Mouse (Mus musculus) kidney, adult 11 months (tissue): ENCODE results near the gene Fam69b.

Experiments
- DNase-seq: peaks from one replicate; pipeline ENCODE4 v3.0.0; 2022

The Fam69b gene

DNA sequence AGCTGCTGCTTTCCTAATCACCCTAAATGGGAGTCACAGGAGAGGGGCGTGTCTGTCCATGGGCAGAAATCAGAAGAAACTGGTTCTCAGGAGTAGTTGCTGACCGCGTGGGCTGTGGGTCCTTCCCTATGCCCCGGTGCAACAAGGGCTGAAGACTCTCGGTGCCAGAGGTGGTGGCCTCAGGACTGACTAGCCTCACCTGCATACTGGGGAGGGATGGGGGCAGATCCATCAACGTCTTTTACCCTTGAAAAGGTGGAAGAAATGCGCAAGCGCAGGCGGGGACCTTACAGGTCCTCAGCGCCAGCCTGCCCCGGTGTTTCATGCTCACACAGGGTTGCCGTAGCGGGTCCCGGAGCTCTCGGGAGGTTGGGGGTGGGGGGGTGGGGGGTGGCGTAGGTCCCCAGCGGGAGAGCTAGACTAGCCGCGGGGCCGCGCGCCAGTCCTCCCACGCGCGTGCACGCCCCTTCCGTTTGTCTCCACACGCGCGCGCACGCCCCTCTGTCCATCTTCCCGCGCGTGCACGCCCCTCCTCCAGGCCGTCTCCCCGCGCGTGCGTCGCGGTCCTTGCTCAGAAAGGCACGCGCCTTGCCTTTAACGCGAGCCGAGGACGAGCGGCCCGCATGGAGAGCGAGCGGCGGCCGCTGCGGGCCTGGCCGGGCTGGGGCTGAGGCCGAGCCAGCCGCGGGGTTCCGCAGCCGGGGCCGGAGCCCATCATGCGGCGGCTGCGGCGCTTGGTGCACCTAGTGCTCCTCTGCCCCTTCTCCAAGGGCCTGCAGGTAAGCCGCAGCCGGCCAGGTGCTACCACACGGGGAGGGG, at the start of gene Fam69b:
TSS of gene Fam69b (plus strand) at position 537 of the 819 bp plus-strand sequence.
- peak; percentile 49 for DNase-seq

DNA sequence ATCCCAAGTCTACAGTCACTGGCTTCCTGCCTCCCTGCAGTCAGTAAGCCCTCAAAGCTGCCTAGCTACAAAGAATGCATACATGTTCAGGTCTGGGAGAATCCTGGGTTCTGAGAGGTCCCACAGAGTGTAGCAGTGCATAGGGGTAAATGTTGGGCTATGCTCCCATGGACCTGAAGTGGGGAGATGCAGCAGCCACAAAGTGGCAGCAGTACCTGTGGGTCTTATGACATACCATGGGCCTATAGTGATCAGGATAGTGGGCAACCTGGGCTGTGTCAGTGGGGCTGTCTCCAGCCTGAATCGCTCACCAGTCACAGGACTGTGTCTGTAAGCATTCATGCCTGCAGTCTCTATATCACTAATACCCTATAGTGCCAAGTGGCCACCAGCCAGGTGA, 48.5 kb upstream of the Fam69b start, which contains the start of gene Egfl7:
TSS of gene Egfl7 (plus strand) at position 301 of the 400 bp plus-strand sequence.
- no peak for DNase-seq

DNA sequence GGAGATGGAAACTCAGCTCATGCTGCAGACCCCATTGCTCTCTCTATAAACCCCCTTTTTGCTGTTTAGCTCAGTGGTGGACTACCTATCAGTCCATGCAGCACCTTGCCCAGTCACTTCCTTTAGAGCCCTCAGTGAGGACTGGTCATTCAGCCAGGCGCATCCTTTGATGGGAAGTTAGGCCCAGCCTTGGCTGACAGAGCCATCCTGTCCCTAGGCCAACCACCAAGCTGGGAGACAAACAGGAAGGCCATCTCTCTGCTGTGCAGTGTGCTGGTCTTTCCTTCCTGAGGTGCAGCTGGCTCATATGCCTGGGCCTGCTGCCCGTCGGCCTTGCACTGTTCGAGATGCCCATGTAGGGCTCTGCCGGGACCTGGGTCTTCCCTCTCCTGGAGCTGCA, 47.5 kb upstream of the Fam69b start:
- DNase-seq, result peak; percentile 55

DNA sequence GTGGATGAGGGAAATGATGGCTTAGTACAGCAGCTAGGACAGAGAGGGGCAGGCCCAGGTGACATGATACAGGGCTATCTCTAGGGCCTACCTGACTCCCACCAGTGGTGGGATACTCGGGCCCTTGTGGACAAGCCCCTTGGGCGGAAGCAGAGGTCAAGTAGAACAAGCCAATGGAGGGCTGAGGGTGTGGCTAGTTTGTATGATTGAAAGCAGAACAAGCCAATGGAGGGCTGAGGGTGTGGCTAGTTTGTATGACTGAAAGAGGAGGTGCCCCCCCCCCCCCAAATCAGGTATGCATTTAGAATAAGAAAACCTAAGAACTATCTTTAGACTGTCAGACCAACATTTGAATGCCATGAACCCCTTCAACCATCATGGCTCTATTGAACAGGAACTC, 46.1 kb upstream of the Fam69b start:
- no peak for DNase-seq

DNA sequence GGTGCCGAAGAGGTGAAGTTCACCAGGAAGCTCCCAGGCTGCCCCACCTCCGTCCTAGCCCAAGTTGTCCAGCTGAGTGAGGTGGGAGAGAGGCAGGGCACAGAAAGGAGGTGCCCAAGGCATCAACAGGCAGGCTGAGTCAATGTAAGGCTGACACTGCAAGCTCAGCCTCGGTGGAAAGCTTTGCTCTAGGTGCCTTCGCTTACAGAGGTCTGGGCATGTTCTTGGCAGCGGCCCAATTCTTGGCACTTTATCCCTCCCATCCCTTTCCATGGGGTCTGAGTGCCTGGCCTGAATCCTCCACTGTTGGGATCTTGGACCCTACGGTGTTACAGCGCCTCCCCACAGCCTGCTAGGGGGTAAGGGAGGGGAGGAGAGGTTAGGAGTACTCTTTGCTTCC, 45.5 kb upstream of the Fam69b start:
- DNase-seq, result no peak

DNA sequence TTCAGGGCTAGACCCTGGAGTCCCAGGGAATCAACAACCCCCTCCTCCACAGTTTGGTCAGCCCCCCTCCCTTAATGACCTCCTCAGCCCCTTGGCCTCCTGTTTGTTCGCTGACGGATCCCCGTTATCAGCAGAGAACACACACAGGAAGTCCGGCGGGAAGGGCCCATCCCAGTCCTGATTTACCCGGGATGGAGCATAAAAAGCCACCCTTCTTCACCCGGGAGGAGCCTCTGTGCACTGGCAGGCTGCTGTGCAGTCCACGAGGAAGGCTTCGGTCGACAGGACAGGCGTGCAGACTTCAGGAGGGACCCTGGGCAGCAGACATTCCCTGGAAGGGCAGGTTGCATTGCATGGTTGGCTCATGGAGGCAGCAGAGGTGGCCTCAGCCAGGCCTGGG, 44.6 kb upstream of the Fam69b start:
- DNase-seq, result peak; percentile 80

DNA sequence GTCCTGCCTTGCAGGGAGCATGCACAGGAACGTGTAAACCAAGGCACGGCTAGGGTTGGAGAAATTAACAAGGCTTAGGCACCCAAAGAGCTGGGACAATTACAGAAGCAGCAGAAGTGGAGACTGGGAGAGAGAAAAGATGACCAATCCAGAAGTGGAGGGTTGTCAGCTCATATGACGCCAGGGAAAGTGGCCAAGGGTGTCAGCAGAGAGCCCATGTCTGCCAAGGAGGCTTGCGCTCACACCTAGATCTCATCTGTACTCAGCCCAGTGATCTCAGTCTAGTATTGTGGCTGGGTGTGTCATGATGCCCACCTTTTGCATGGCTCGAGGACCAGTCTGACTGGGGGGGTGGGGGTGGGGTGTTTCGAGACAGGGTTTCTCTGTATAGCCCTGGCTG, 42.5 kb upstream of the Fam69b start:
- no peak for DNase-seq

DNA sequence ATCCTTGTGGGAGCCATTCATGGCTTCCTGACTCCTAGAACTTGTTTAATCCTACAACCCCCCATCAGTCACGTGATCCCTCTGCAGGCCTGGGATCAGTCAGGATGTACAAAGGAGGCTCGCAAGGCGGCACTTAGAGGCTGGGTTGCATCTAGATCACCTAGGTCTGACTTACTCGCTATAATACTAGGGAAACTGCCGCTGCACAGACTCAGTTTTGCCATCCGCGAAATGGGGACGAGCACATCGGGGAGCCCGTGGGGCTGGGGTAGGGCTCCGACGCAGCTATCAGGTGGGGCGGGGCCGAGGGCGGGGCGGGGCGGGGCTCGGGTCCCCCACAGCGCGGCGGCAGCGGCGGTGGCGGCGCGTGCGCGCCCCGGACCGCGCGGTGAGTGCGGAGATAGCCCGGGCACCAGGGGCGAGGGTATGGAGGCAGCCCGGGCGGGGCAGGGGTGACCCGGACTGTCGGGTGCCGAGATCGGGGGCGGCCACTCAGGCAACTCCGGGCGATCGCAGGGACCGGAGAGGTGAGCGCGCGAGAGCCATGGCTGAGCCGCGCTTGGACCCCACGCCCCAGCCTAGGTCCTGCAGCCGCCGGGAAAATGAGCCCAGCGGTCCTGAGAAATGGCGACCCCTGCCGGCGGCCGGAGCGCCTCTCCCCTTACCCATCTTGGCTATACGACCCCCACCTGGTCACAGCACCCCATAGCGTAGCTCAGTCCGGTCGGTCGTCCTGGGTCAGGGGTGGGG, 41.8 kb upstream of the Fam69b start, which contains the start of gene Gm20532:
TSS of gene Gm20532 (plus strand) at position 346 of the 750 bp plus-strand sequence.
- DNase-seq, result no peak

DNA sequence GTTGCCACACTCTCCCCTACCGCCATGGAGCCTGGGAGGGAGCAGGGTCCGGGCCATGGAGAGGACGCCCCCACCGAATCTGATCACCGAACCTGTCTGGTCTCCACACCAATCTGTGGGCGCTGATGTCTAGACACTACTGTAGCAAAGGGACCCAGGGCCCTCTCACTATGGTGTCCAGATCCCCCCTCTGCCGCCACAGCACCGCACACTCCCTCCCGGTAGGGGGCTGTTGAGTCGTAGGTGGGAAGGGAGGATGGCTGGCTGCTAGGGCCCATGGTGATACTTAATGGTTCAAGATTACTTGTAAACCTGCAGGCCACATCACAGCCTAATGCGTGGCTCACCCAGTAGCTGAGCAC, 41.2 kb upstream of the Fam69b start:
- no peak for DNase-seq

DNA sequence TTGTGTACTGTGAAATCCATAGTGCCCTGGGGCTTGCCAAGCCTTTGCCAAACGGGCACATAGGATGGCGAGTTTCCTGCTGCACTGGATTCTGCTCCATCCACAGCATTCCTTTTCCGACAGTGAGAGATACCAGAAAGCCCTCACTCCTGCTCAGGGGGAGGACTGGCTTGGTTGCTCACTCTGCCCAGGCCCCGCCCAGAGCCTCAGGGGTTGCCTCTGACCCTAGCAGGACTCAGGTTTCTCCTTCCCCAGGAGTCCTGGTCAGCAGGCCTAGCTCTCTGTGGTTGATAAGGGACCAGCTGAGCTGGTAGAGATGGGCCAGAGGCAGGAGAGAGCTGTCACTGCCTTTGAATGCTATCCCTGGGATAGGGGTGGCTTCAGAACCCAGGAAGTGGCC, 39.7 kb upstream of the Fam69b start:
- DNase-seq, result no peak

DNA sequence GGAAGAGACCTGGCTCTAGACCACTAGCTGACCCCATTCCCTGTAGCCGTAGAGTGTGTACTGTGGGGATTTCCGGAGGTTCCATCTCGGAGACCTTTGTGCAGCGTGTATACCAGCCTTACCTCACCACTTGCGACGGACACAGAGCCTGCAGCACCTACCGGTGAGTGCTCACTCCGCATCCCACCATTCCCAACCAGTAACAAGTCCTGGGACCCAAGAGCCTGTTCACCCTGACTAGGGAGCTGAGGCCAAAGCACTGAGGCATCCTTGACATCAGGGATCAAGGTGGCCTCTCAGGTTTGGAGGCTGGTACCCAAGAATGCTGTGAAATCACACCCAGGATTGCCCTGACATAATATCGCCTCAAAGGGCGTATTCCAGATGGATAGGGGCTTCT, 39.0 kb upstream of the Fam69b start:
- no peak for DNase-seq

DNA sequence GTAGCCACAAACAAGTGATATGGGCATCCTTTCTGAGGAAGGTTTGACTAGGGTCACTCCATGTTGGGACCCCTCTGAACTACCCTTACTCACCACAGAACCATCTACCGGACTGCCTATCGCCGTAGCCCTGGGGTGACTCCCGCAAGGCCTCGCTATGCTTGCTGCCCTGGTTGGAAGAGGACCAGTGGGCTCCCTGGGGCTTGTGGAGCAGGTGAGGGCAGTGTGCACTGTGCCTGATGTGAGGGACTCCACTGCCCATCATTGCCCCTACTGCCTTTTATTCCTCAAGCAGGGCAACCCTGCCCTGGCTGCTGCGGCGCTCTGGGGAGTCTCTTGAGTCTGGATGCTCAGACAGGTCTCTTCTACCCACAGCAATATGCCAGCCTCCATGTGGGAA, 38.0 kb upstream of the Fam69b start:
- DNase-seq, result no peak

DNA sequence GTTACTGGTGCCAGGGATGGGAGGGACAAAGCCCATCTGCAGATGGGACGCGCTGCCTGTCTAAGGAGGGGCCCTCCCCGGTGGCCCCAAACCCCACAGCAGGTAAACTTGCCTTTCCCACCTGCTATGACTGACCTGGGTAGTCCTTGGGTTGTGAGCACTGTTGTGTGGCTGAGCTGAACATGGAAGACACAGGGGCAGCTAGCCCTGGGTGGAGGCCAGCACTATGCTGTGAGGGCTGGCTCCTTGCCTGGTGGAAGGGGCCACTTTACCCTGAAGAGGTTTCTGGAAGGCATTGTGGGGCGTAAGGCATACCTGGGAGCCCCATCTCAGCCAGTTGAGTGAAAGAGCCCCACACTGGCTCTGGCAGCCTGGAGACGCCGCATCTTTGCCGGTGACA, 37.3 kb upstream of the Fam69b start:
- no peak for DNase-seq

DNA sequence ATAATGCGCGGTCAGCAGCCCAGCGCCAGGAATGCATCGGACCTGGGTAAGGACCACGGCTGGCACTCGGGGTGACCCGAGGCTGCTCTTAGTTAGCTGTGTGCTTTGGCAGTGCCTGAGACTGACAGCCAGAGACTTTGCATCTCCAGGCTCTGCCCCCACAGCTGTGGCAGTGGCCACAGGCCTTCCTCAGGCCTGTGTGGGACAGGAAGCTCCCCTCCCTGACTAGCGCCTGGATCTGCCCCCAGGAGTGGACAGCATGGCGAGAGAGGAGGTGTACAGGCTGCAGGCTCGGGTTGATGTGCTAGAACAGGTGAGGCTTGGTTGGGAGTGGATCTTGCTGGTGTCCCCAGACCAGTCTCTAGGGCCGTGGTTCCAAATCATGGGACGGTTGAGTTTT, 36.8 kb upstream of the Fam69b start:
- no peak for DNase-seq

DNA sequence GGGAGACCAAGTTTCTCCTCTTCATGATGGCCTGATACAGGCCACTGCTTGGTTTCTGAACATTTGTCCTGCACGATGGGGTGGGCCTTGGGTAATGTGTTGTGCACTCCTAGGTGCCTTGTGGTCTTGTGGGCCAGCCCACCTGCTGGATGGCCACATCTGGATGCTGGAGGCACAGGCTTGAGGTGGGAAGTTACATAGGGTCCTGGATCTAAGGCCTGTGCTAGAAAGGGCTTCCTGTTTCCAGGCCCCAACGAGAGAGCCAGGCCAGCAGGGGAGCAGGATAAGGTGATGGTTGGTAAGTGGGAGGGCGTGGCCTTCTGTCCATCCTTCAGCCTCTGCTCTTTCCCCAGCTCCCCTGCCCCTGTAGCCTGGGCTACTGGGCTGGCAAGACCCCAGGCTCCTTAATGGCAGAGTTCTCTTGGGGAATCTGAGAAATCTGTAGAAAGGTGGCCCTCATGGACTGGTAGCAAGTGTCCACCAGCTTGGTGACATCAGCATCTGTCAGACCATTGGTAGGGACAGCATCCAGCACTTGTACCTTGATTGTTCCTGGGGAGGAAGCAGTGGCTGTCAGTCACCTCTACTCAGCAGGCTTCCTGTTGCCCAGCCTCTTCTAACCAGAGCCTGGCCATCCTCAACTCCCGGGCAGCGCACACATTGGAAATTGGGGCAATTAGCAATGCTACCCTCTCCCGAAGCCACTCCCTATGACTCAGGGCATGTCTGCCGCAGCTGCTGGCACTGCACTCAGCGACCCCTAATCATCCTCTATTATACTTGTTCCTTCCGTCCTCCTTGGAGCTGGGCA, 34.8 kb upstream of the Fam69b start:
- no peak for DNase-seq

DNA sequence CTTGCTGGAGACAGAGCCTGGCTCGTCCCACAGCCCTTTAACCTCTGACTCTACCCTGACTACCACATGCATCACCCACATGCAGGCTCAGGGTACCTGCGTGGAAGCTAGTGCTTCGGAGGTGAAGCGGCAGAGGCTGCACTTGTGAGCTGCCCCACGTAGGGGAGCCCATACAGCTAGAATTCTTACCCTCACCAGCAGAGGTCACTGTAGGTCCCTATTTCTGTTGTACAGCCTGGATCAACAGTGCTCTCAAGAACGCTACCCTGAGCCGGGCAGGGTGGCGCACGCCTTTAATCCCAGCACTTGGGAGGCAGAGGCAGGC, 34.3 kb upstream of the Fam69b start:
- DNase-seq, result peak; percentile 79

DNA sequence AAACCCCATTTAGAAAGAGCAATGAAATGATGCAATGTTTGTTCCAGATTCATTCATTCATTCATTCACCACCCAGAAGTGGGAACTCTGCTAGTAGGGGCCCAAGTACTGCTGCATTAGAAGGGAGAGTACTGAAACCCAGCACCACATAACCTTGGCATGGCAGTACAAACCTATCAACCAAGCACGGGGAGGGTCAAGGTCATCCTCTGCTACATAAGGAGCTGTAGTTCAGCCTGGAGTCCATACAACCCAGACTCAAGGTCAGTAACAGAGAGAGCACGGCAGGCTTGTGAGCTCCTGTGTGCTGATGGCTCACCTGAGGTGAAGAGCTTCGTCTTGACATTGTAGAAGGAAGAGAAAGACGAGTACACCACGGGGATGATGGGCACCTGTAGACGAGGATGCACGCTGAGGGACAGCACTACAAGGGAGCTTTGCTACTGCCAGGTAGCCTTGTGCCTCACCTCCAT, 33.8 kb upstream of the Fam69b start:
- no peak for DNase-seq

DNA sequence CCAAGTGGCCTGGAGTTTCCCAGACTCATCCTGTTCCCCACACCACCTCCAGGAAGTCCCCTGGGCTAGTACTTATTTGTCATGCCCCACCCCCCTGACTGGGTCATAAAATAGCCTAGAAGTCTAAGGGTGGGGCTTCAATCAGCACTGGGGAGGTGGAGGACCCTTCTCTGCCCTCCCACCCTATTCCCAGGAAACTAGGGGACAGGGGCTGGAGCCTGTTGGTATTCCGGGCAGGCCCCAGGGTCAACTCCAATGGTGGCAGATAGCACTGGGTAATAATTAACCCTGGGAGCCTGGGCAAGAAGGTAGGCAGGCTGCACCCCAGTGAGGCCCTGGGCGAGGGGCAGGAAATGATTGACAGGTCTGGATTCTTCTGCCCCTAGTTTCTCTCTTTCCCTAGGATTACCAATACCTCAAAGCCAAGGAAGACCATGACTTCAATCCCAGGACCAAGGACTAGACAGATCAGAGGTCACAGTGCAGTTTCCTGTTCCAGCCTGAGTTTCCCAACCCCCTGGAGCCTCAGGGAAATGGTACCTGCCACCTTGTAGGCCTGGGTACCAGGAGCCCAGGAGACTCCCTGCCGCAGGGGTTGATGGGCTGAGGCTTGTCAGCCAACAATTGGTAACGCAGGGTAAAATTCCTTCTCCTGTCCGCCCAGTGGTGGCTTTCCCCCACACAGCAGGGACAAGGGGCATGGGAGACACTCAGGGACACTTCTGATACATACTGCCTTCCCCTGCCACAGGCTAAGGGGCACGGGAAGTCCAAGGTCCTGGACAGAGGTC, 33.1 kb upstream of the Fam69b start:
- peak; percentile 84 for DNase-seq

DNA sequence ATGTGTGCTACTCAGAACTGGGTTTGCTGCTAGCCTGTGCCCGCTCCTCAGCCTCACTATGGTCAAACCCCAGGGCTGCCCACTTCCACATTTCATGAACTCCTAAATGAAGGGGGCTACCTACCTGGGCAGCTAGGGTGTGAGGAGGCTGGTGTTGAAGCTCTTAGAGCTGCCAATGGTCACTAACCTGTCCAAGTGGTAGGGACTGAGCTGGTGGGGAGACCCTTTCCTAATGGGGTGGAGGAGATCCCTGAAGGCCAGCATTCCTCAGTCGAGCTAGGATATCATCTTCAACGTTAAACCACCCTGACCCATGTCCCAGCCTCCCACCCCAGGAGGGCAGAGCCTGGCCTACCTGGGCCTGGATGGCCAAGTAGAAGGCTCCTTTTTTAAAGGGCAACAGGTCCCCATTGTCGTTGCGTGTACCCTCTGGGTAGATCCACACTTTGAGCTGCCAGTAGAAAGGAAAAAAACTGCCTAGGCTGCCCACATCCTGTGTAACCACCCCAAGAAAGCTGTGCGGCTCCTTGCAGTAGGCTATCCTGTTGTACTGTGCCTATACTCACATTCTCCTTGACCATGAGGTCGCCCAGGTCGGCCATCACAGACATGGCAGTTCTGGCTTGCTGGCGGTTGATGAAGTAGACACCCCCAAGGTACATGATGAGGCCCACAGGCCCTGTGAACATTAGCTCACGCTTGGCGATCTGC, 32.4 kb upstream of the Fam69b start:
- no peak for DNase-seq

DNA sequence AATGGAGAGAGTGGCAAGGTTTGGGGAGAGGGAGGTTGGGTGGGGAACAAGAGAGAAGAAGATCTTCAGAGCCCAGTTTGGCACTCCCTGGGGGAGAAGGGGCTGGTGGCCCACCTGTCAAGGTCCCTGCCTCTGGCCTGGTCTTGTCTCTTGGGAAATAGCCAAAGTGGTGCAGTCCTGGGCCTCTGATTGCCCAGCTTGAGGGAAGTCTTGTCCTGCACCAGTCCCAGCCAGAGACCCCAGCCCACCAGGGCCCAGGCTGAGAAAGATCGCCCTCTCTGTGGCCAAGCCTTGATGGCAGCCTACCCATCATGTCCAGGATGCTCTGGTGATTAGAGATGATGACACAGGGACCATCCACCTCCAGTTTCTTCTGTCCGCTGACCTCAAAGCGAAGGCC, 31.4 kb upstream of the Fam69b start:
- no peak for DNase-seq

DNA sequence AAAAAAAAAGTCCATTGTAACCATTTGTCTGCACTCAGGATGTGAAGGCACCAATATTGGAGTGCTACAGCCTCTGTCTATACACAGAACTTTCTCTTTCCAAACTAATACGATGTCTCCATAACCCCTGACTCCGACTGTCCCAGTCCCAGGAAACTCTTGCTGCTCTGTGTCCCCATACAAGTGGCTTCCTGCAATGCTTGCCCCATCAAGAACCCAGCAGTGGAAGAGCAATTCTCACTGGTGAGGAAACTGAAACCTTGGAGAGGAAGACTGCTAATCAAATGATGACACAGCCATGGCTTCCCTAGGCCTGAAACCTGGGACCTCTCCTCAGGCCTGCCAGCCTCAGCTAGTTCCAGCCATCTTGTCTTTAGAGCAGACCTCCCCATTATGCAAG, 30.4 kb upstream of the Fam69b start:
- no peak for DNase-seq

DNA sequence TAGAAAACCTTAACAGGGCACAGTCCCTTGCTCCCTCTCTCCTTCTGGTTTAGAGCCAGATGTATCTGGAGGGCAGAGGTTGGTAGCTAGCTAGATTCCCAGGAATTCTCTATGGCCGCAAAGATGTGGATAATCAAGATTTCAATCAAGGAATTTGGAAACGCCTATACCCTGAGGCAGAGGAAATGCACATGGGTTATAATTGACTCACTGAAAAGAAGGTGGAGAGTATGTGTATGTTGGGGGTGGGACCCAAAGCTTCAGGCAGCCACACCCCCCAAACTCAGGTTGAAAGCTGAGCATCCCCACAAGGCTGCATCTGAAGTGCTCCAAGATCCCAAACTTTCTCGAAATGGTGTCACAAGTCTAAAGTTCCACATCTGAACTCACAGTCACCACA, 29.8 kb upstream of the Fam69b start:
- DNase-seq, result no peak
